Mouse (Mus musculus) heart, embryonic 15.5 days (tissue): ENCODE results near the gene Megf11. TPM values are rescaled to one million over a fixed set of nuclear protein-coding genes. Genes with fewer than 3 reads are reported as not detected.

Source experiments
- ATAC-seq: fragments of 200-750 bp; cut with Nextera tagmentation; replicated peaks from 2 replicates; pipeline ENCODE4 v1.8.0; 2017; ENCODE audit warnings: low read depth, moderate TSS enrichment; ENCODE audit not compliant: insufficient number of reproducible peaks, insufficient read depth, low FRiP score
- H3K27ac ChIP-seq: fragments of 300-500 bp; sonication (generic); 2 replicates; pipeline ENCODE4 v1.5.1; 2015; ENCODE audit warnings: mild to moderate bottlenecking, inconsistent platforms
- H3K27me3 ChIP-seq: fragments of 300-500 bp; sonication (generic); 2 replicates; pipeline ENCODE4 v1.6.1; 2015; ENCODE audit warnings: inconsistent platforms
- H3K36me3 ChIP-seq: fragments of 300-500 bp; sonication (generic); 2 replicates; pipeline ENCODE4 v1.6.1; 2015; ENCODE audit warnings: mild to moderate bottlenecking, inconsistent platforms
- H3K4me1 ChIP-seq: fragments of 300-500 bp; sonication (generic); replicated peaks from 2 replicates; pipeline ENCODE4 v1.6.1; 2015; ENCODE audit warnings: inconsistent platforms
- H3K4me2 ChIP-seq: fragments of 300-500 bp; sonication (generic); 2 replicates; pipeline ENCODE4 v1.6.1; 2015; ENCODE audit warnings: inconsistent platforms, mild to moderate bottlenecking, moderate library complexity
- H3K4me3 ChIP-seq: fragments of 300-500 bp; sonication (generic); 2 replicates; pipeline ENCODE4 v1.5.1; 2015; ENCODE audit warnings: mild to moderate bottlenecking, inconsistent platforms
- H3K9ac ChIP-seq: fragments of 300-500 bp; sonication (generic); 2 replicates; pipeline ENCODE4 v1.6.1; 2015; ENCODE audit warnings: mild to moderate bottlenecking, inconsistent platforms
- H3K9me3 ChIP-seq: fragments of 300-500 bp; sonication (generic); replicated peaks from 2 replicates; pipeline ENCODE4 v1.6.1; 2016; ENCODE audit warnings: inconsistent platforms
- WGBS: fragments of 180-500 bp; shearing (Covaris S2); methylation state at CpG from one replicate; pipeline ENCODE4 v1.1.7; 2015; ENCODE audit warnings: mixed read lengths; 5-methylcytosine and 5-hydroxymethylcytosine counted together
- polyA plus RNA-seq: library from polyadenylated mRNA; unstranded; fragments of >200 nt; fragmentation: Nextera tagmentation; extraction: Ambion mirVana; gene quantifications from 2 replicates; pipeline ENCODE4 v1.2.1, GENCODE M21; 2015

Megf11 gene
- polyA plus RNA-seq, 1 experiment from 2014 or later, result 0.63 TPM

GRCm38 (mm10) chr9:64503996-64504395 lies 118.6 kb downstream of the Megf11 start:
- Histone ChIP-seq H3K36me3 (no peaks in the 10 kb centered on the region), H3K9ac (no peak overlapping the region), H3K4me2 (no peak overlapping the region), H3K27me3 (no peaks in the 10 kb centered on the region), H3K4me3 (no peak overlapping the region), H3K4me1 (no peaks in the 10 kb centered on the region), H3K9me3 (no peaks in the 10 kb centered on the region), H3K27ac (no peak overlapping the region)
- no peak for ATAC-seq
- WGBS, result 85% methylated on average over 1 of the region's 1 CpGs

GRCm38 (mm10) chr9:64504456-64504855 lies 119.0 kb downstream of the Megf11 start:
- H3K27me3 ChIP-seq, result no peaks in the 10 kb centered on the region
- no peak overlapping the region for H3K4me2 ChIP-seq
- no peaks in the 10 kb centered on the region for H3K9me3 ChIP-seq
- no peak overlapping the region for H3K4me3 ChIP-seq
- no peak overlapping the region for H3K9ac ChIP-seq
- ATAC-seq, result no peak
- 81% methylated on average over 3 of the region's 3 CpGs for WGBS
- no peak overlapping the region for H3K27ac ChIP-seq
- no peaks in the 10 kb centered on the region for H3K4me1 ChIP-seq
- no peaks in the 10 kb centered on the region for H3K36me3 ChIP-seq

DNA sequence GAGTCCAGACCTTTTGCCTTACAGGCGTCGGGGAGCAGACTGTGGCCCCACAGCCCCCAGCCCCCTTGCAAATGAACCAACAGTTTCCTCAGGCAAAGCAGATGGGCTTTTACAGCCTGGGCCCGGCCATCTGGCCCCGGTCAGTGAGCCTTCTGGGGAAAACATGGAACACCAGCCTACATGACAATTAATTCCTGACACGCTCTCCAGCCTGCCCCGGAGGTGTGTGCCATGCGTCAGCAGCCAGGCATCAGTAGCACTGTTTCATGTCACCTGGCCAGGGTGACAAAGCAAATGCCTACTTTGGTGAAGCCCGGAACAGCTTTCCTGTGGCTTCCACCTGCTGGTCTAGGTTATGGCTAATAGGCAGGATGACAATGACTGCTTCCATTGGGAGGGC lies 119.5 kb downstream of the Megf11 start:
- Histone ChIP-seq H3K4me2 (no peak overlapping the region), H3K4me3 (no peak overlapping the region), H3K36me3 (no peaks in the 10 kb centered on the region), H3K27ac (no peak overlapping the region), H3K27me3 (no peaks in the 10 kb centered on the region), H3K9ac (no peak overlapping the region), H3K9me3 (no peaks in the 10 kb centered on the region), H3K4me1 (no peaks in the 10 kb centered on the region)
- WGBS, result 73% methylated on average over 8 of the region's 8 CpGs
- no peak for ATAC-seq

DNA sequence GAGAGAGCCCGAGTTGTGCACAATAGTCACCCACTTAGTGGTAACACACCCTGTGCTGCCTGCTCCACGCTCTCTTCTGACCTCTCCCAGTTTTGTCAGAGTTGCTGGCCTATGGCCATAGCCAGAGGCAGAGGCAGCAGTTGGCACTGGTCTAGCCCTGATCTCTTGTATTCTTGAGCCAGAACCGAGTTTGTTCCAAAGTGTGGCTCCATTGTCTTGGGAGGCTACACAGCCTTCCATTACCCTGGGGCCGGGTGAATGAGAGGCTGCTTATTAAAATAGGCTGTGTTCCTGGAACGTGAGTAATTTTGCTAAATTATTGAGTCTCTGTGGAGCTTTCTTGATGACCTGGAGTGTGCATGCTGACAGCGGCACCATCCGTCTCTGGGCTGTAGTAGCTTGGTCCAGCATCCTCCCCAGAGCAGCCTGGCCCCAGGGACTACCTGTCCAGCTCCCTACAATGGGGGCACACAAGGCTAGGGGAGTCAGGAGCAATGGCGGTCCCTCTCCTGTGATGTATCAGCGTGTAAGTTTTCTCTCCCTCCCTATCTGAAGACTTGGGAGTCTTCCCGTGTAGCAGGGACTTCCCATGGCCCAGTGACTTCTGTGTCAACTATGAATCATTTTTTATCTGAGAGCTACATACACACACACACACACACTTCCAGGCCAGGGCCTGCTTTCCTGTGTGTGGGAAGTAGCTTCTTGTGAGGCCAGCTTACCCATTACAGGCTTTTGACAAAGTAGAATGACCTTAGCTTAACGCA lies 121.2 kb downstream of the Megf11 start:
- no peak overlapping the region for H3K4me3 ChIP-seq
- no peaks in the 10 kb centered on the region for H3K9me3 ChIP-seq
- no peaks in the 10 kb centered on the region for H3K36me3 ChIP-seq
- H3K4me1 ChIP-seq, result no peaks in the 10 kb centered on the region
- no peak for ATAC-seq
- no peaks in the 10 kb centered on the region for H3K27me3 ChIP-seq
- H3K9ac ChIP-seq, result no peak overlapping the region
- 60% methylated on average over 11 of the region's 11 CpGs for WGBS
- H3K27ac ChIP-seq, result no peak overlapping the region
- no peak overlapping the region for H3K4me2 ChIP-seq

DNA sequence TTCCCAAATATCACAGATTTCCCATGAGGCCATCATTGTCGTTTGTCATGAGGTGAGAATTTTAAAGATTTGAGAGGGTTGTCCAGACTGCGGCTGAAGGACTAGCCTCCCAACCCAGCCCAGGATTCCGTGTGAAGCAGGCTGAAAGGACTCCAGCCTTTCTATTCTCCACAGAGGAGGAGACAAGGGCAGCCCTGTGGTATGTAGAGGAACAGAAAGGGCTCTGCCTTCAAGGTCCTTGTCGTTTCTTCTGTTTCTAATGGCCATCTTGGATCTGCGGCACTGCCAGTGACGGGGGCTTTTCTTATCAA lies 121.7 kb downstream of the Megf11 start:
- no peak for ATAC-seq
- Histone ChIP-seq H3K4me2 (no peak overlapping the region), H3K4me1 (no peaks in the 10 kb centered on the region), H3K36me3 (no peaks in the 10 kb centered on the region), H3K27me3 (no peaks in the 10 kb centered on the region), H3K27ac (no peak overlapping the region), H3K9me3 (no peaks in the 10 kb centered on the region), H3K4me3 (no peak overlapping the region), H3K9ac (no peak overlapping the region)
- WGBS, result 48% methylated on average over 6 of the region's 6 CpGs

DNA sequence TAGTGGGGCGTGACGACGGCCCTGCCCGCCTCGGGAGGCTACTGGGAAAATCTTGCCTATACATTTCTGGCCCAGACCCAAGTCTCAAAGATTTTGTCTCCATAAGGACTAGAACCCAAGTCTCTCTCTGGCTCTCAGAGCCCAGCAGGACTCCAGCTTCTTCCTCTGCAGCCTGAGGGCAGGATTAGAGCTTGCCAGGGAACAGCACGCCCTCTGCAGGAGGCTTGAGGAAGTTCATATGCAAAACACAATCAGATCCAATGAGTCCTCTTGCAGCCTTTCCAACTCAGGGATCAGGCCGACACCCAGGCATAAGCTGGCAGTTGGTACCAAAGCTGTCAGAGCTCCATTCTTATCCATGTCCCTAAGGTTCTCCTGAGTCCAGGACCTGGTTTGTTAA lies 122.6 kb downstream of the Megf11 start:
- no peak for ATAC-seq
- Histone ChIP-seq H3K4me1 (no peaks in the 10 kb centered on the region), H3K9ac (no peak overlapping the region), H3K9me3 (no peaks in the 10 kb centered on the region), H3K4me3 (no peak overlapping the region), H3K4me2 (no peak overlapping the region), H3K27me3 (no peaks in the 10 kb centered on the region), H3K27ac (no peak overlapping the region), H3K36me3 (no peaks in the 10 kb centered on the region)
- WGBS, result 53% methylated on average over 7 of the region's 7 CpGs

GRCm38 (mm10) chr9:64514826-64515225 lies 129.4 kb downstream of the Megf11 start:
- 65% methylated on average over 6 of the region's 6 CpGs for WGBS
- no peak for ATAC-seq

GRCm38 (mm10) chr9:64519921-64520746 lies 134.7 kb downstream of the Megf11 start:
- Histone ChIP-seq H3K4me1 (no peaks in the 10 kb centered on the region), H3K27me3 (no peaks in the 10 kb centered on the region), H3K4me3 (no peak overlapping the region), H3K36me3 (no peaks in the 10 kb centered on the region), H3K27ac (no peak overlapping the region), H3K4me2 (no peak overlapping the region), H3K9me3 (no peaks in the 10 kb centered on the region), H3K9ac (no peak overlapping the region)
- no peak for ATAC-seq
- WGBS, result 62% methylated on average over 12 of the region's 12 CpGs

More at GRCm38 (mm10) chr9:64514826-64515225, 129.4 kb downstream of the Megf11 start:
- H3K9ac ChIP-seq, result no peak overlapping the region
- no peaks in the 10 kb centered on the region for H3K27me3 ChIP-seq
- no peaks in the 10 kb centered on the region for H3K36me3 ChIP-seq
- no peak overlapping the region for H3K4me2 ChIP-seq
- H3K4me3 ChIP-seq, result no peak overlapping the region
- no peaks in the 10 kb centered on the region for H3K9me3 ChIP-seq
- H3K4me1 ChIP-seq, result no peaks in the 10 kb centered on the region
- no peak overlapping the region for H3K27ac ChIP-seq

- H3K36me3 ChIP-seq, result no peaks in the 10 kb centered on the region
- H3K27me3 ChIP-seq, result no peaks in the 10 kb centered on the region
- H3K4me1 ChIP-seq, result no peaks in the 10 kb centered on the region
- no peak overlapping the region for H3K9ac ChIP-seq
- H3K9me3 ChIP-seq, result no peaks in the 10 kb centered on the region
- no peak overlapping the region for H3K27ac ChIP-seq
- H3K4me3 ChIP-seq, result no peak overlapping the region
- H3K4me2 ChIP-seq, result no peak overlapping the region
- 55% methylated on average over 4 of the region's 4 CpGs for WGBS
- no peak for ATAC-seq
Observed at GRCm38 (mm10) chr9:64520747-64521283, 135.4 kb downstream of the Megf11 start.

GRCm38 (mm10) chr9:64523264-64524045 lies 138.0 kb downstream of the Megf11 start:
- Histone ChIP-seq H3K4me1 (no peaks in the 10 kb centered on the region), H3K4me2 (no peak overlapping the region), H3K4me3 (no peak overlapping the region), H3K36me3 (no peaks in the 10 kb centered on the region), H3K27me3 (no peaks in the 10 kb centered on the region), H3K27ac (no peak overlapping the region), H3K9ac (no peak overlapping the region), H3K9me3 (no peaks in the 10 kb centered on the region)
- no peak for ATAC-seq
- WGBS, result 59% methylated on average over 21 of the region's 21 CpGs

GRCm38 (mm10) chr9:64528061-64528460 lies 142.6 kb downstream of the Megf11 start:
- peaks cover 4% of the 10 kb centered on the region; the same call in 1 of the 2 replicates for H3K27me3 ChIP-seq
- H3K9me3 ChIP-seq, result no peaks in the 10 kb centered on the region
- WGBS, result 82% methylated on average over 7 of the region's 7 CpGs
- no peak overlapping the region for H3K4me2 ChIP-seq
- no peaks in the 10 kb centered on the region for H3K4me1 ChIP-seq
- no peak for ATAC-seq
- H3K4me3 ChIP-seq, result no peak overlapping the region
- no peak overlapping the region for H3K9ac ChIP-seq
- no peaks in the 10 kb centered on the region for H3K36me3 ChIP-seq
- H3K27ac ChIP-seq, result no peak overlapping the region
